Mouse (Mus musculus) midbrain, embryonic 15.5 days (tissue): ENCODE measurements around the gene Hist2h2be. TPM values are rescaled to one million over a fixed set of nuclear protein-coding genes. Genes with fewer than 3 reads are reported as not detected.
A peak's percentile ranks its signal among the peaks of the same experiment; 100 is the strongest.
"Not testable (repeated sequence)": the region's sequence is repeated elsewhere in the genome, so short reads cannot be mapped to it uniquely, and the experiment has no call there.

Experiments used
- ATAC-seq: fragments of 200-750 bp; cut with Nextera tagmentation; replicated peaks from 2 replicates; pipeline ENCODE4 v1.8.0; 2017; ENCODE audit warnings: moderate TSS enrichment
- H3K27ac ChIP-seq: fragments of 300-500 bp; sonication (generic); 2 replicates; pipeline ENCODE4 v1.5.1; 2015; ENCODE audit warnings: mild to moderate bottlenecking, inconsistent platforms
- H3K27me3 ChIP-seq: fragments of 300-500 bp; sonication (generic); replicated peaks from 2 replicates; pipeline ENCODE4 v1.6.1; 2015; ENCODE audit warnings: inconsistent platforms
- H3K36me3 ChIP-seq: fragments of 300-500 bp; sonication (generic); replicated peaks from 2 replicates; pipeline ENCODE4 v1.6.1; 2015; ENCODE audit warnings: inconsistent platforms
- H3K4me1 ChIP-seq: fragments of 300-500 bp; sonication (generic); 2 replicates; pipeline ENCODE4 v1.6.1; 2015; ENCODE audit warnings: inconsistent platforms
- H3K4me2 ChIP-seq: fragments of 300-500 bp; sonication (generic); 2 replicates; pipeline ENCODE4 v1.6.1; 2015; ENCODE audit warnings: inconsistent platforms, mild to moderate bottlenecking, moderate library complexity
- H3K4me3 ChIP-seq: fragments of 300-500 bp; sonication (generic); 2 replicates; pipeline ENCODE4 v1.5.1; 2015; ENCODE audit warnings: mild to moderate bottlenecking, inconsistent platforms
- H3K9ac ChIP-seq: fragments of 300-500 bp; sonication (generic); 2 replicates; pipeline ENCODE4 v1.6.1; 2015; ENCODE audit warnings: mild to moderate bottlenecking, inconsistent platforms
- H3K9me3 ChIP-seq: fragments of 300-500 bp; sonication (generic); 2 replicates; pipeline ENCODE4 v1.6.1; 2016; ENCODE audit warnings: inconsistent platforms
- WGBS: fragments of 180-500 bp; shearing (Covaris S2); methylation state at CpG from one replicate; pipeline ENCODE4 v1.1.7; 2015; ENCODE audit warnings: mixed read lengths; 5-methylcytosine and 5-hydroxymethylcytosine counted together
- polyA plus RNA-seq: library from polyadenylated mRNA; unstranded; fragments of >200 nt; fragmentation: Nextera tagmentation; extraction: Ambion mirVana; gene quantifications from 2 replicates; pipeline ENCODE4 v1.2.1, GENCODE M21; 2015

The Hist2h2be gene
- polyA plus RNA-seq, 1 experiment from 2014 or later, result 5.1 TPM

- Histone ChIP-seq H3K9me3 (no peaks in the 10 kb centered on the region), H3K4me1 (peaks cover 27% of the 10 kb centered on the region), H3K4me2 (peak overlapping the region; percentile 72), H3K4me3 (peak overlapping the region; percentile 62), H3K27ac (peak overlapping the region; percentile 98), H3K9ac (peak overlapping the region; percentile 74), H3K27me3 (no peaks in the 10 kb centered on the region), H3K36me3 (no peaks in the 10 kb centered on the region)
- no peak for ATAC-seq
- 53% methylated on average over 3 of the region's 3 CpGs for WGBS
These were observed 40.7 kb downstream of the Hist2h2be start for GRCm38 (mm10) chr3:96261623-96262022.

DNA sequence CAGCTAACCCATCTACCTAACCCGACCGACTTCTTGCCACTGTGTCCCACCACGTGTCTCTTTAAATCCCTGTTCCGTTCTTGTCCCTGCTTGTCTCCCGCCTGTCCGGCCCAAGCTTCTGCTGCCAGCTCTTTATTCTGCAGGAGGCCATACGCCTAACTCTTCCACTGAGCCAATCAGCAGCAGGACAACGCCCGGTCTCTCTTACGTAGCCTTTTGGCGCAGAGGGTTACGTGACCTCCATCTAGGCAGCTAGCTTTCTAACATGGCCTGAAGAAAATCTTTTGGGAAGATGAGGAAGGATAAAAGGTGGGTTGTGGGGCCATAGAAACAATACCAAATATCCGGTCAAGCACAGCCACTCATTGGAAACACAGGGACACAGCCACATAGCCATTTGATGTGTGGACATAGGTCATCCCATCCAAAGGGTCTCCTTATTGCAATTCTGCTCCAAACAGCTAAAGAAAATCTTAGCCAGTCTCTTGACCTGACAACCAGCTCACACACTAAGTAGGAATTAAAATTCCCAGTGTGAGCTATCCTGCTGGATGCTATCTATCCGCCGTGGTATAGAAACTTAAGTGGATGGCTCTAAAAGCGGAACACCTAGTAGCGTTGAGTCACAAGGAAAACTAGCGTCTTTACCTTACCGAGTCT, 41.4 kb downstream of the Hist2h2be start:
- Histone ChIP-seq H3K4me2 (peak overlapping the region; percentile 72), H3K36me3 (no peaks in the 10 kb centered on the region), H3K4me3 (peak overlapping the region; percentile 62), H3K27me3 (no peaks in the 10 kb centered on the region), H3K9ac (peak overlapping the region; percentile 74), H3K9me3 (no peaks in the 10 kb centered on the region), H3K27ac (peak overlapping the region; percentile 98), H3K4me1 (peaks cover 27% of the 10 kb centered on the region)
- ATAC-seq, result peak; percentile 78
- WGBS, result under 1% methylated on average over 19 of the region's 19 CpGs

DNA sequence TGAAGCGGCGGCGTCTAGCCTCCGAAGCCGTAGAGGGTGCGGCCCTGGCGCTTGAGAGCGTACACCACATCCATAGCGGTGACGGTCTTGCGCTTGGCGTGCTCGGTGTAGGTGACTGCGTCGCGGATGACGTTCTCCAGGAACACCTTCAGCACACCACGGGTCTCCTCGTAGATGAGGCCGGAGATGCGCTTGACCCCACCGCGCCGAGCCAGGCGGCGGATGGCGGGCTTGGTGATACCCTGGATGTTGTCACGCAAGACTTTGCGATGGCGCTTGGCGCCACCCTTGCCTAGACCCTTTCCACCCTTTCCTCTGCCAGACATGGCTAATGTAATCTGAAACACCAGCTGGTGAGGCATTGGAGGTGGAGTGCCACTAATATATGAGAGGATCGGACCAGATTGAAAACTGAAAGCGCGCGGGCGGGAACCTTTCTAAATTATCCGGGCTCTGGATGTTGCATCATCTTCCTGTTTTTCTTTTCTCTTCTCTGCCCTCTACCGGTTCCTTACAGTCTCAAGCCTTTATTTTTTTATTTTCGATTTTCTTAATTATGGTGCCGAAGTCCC, 42.1 kb downstream of the Hist2h2be start, which contains the start of gene Hist2h4:
TSS of gene Hist2h4 (minus strand) at position 333 of the 572 bp plus-strand sequence.
- Histone ChIP-seq H3K27me3 (no peaks in the 10 kb centered on the region), H3K4me2 (peak within 1 kb of the TSS; percentile 72), H3K27ac (peak within 1 kb of the TSS; percentile 98), H3K9me3 (no peaks in the 10 kb centered on the region), H3K4me3 (peak within 1 kb of the TSS; percentile 62), H3K4me1 (peaks cover 33% of the 10 kb centered on the region), H3K36me3 (no peaks in the 10 kb centered on the region), H3K9ac (peak within 1 kb of the TSS; percentile 74)
- under 1% methylated on average over 40 of the region's 40 CpGs for WGBS
- peak; percentile 90 for ATAC-seq

DNA sequence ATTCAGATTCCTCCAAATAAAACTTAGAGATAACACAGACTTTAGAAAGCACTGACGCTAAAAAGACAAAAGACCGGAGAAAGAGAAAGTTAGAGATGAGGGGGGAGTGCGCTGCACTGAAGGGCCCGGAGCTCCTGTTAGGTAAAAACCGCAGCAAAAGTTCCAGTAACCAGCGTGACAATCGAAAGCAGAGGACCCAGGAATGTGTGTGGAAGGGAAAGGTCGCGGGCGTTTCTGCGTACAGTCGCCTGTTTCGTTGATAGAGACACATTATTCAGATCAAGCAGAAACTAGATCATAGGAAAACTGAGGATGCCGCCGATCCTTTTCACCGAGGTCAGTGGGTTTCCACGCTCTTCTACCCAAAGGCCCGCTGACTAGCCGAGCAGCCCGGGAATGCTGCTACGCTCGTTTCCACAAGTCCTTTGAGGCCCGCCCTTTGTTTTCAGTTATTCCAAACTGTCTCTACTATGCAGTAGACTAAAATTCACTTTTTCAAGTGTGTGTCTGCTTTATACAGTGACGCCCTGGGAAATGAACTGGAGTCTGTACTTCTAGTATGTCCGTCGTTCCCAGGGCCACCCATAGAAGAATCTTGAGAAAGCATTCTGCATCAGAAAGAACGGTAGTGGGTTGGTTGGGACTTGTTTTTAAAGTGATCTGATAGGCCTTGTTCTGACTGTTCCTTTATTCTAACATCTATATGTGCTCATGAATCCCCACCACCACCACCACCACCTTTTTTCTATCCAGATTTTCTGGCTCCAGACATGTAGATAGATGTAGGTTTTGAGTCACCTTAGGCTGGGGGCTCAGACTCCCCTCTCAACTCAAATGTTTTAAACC, 42.9 kb downstream of the Hist2h2be start:
- H3K4me3 ChIP-seq, result peak overlapping the region; percentile 62
- WGBS, result 3% methylated on average over 27 of the region's 27 CpGs
- H3K36me3 ChIP-seq, result no peaks in the 10 kb centered on the region
- peak; percentile 43 for ATAC-seq
- H3K9ac ChIP-seq, result peak overlapping the region; percentile 34
- peaks cover 35% of the 10 kb centered on the region for H3K4me1 ChIP-seq
- no peaks in the 10 kb centered on the region for H3K27me3 ChIP-seq
- no peaks in the 10 kb centered on the region for H3K9me3 ChIP-seq
- peak overlapping the region; percentile 72 for H3K4me2 ChIP-seq
- peak overlapping the region; percentile 98 for H3K27ac ChIP-seq

DNA sequence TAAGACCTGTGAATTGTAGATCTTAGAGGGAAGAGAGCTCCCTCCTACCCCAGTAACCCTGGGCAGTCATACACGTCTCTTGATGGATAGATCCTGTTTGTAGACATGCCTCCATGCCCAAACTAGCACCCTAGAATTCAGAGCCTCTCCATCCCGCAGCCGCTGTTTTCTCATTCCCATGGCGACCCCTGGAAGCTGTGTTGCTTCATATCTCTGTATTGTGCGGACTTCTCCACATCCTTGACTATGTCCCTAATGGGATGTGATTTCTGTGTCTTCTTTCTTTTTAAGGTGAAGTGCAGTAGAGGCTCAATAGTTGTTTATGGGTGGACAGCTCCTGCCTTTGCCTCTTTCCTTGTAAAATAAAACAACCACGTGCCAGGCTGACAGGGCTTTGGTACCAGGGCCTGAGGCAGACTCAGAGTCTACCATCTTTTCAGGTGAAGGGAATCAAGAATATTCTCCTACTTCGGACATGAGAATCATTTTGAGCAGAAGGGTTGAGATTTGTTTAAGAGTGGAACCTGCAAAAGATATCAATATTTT, 43.6 kb downstream of the Hist2h2be start:
- whole genome bisulfite sequencing, result 65% methylated on average over 7 of the region's 7 CpGs
- Histone ChIP-seq H3K9ac (no peak overlapping the region), H3K36me3 (no peaks in the 10 kb centered on the region), H3K4me3 (0 out of 2 replicates have a peak overlapping the region, but pooled peaks have one; percentile 62), H3K27me3 (no peaks in the 10 kb centered on the region), H3K4me1 (peaks cover 35% of the 10 kb centered on the region), H3K27ac (peak overlapping the region; percentile 98), H3K4me2 (peak overlapping the region; percentile 72), H3K9me3 (no peaks in the 10 kb centered on the region)
- no peak for ATAC-seq

- no peaks in the 10 kb centered on the region for H3K36me3 ChIP-seq
- H3K4me2 ChIP-seq, result no peak overlapping the region
- no peak overlapping the region for H3K9ac ChIP-seq
- WGBS, result 94% methylated on average over 8 of the region's 8 CpGs
- no peaks in the 10 kb centered on the region for H3K9me3 ChIP-seq
- no peaks in the 10 kb centered on the region for H3K27me3 ChIP-seq
- no peak for ATAC-seq
- no peak overlapping the region for H3K27ac ChIP-seq
- peaks cover 37% of the 10 kb centered on the region for H3K4me1 ChIP-seq
- no peak overlapping the region for H3K4me3 ChIP-seq
These were observed 45.3 kb downstream of the Hist2h2be start for GRCm38 (mm10) chr3:96266132-96266710.

DNA sequence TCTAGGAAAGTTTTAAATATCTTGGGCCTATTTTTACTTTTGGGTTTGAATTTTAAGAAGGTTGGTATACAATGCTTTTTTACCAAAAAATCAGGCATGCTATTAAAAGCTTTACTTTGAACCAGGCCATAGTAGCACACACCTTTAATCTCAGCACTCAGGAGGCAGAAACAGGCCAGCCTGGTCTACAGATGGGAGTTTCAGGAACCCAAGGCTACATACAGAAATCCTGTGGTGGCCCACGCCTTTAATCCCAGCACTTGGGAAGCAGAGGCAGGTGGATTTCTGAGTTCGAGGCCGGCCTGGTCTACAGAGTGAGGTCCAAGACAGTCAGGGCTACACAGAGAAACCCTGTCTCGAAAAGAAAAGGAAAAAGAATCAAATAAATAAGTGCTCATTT, 46.6 kb downstream of the Hist2h2be start:
- no peak overlapping the region for H3K4me2 ChIP-seq
- no peak overlapping the region for H3K4me3 ChIP-seq
- H3K4me1 ChIP-seq, result peaks cover 23% of the 10 kb centered on the region
- WGBS, result 79% methylated on average over 4 of the region's 4 CpGs
- H3K36me3 ChIP-seq, result no peaks in the 10 kb centered on the region
- no peak for ATAC-seq
- no peaks in the 10 kb centered on the region for H3K9me3 ChIP-seq
- no peak overlapping the region for H3K27ac ChIP-seq
- no peaks in the 10 kb centered on the region for H3K27me3 ChIP-seq
- H3K9ac ChIP-seq, result no peak overlapping the region

DNA sequence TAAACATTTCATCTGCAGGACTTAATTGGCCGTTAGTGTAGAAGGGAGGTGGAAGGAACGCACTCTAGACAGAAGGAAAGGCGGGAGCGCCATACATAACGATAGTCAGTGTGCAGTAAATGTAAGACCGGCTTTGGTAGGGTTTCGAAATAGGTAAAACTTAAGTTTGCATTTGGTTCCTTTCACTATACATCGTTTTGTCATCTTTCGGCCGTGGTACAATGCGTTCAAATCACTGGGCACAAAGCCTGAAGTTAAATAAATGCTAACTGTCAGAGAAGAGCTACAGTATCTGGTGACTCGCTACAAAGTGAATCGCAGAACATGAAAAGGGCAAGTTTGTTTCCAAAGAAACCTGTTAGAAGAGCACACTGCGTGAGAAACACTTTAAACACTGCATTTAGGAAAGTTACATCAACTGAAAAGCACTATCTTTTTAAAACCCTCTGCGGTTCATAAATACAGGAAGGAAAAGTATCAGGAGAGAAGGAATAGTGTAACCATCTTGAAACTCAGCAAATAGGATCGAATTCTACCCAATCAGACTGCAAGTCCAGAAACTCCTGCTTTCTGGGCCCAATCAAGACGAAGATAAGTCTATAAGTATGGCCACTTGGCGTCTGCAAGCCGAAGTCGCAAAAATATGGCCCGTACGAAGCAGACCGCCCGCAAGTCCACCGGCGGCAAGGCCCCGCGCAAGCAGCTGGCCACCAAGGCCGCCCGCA, 47.3 kb downstream of the Hist2h2be start, which contains the start of gene Hist2h3b:
TSS of gene Hist2h3b (plus strand) at position 604 of the 725 bp plus-strand sequence.
- Histone ChIP-seq H3K4me3 (peak within 1 kb of the TSS; percentile 48), H3K36me3 (no peaks in the 10 kb centered on the region), H3K9me3 (no peaks in the 10 kb centered on the region), H3K27ac (peak within 1 kb of the TSS; percentile 95), H3K4me2 (peak within 1 kb of the TSS; percentile 86), H3K4me1 (peaks cover 23% of the 10 kb centered on the region), H3K9ac (peak within 1 kb of the TSS; percentile 48), H3K27me3 (no peaks in the 10 kb centered on the region)
- 22% methylated on average over 29 of the region's 30 CpGs for WGBS
- ATAC-seq, result peak; percentile 52

DNA sequence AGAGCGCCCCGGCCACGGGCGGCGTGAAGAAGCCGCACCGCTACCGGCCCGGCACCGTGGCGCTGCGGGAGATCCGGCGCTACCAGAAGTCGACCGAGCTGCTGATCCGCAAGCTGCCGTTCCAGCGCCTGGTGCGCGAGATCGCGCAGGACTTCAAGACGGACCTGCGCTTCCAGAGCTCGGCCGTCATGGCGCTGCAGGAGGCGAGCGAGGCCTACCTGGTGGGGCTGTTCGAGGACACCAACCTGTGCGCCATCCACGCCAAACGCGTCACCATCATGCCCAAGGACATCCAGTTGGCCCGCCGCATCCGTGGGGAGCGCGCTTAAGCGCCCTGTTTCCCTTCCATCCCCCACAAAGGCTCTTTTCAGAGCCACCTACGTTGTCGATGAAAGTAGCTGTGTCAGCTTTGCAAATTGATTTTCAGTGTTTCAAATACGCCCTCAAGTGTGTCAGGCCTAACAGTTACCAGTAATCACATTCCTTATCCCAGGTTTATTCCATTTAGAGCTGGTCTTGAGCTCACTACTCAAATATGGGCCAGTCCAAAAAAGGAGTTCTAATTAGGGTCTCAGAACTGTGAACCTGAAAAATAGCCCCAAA, 48.0 kb downstream of the Hist2h2be start:
- peak; percentile 34 for ATAC-seq
- H3K27me3 ChIP-seq, H3K9me3 ChIP-seq, H3K36me3 ChIP-seq: not testable (repeated sequence)
- H3K9ac ChIP-seq, result peak overlapping the region; percentile 48
- peak overlapping the region; percentile 95 for H3K27ac ChIP-seq
- H3K4me3 ChIP-seq, result peak overlapping the region; percentile 48
- peaks cover 20% of the 10 kb centered on the region for H3K4me1 ChIP-seq
- WGBS, result 0% methylated on average over 13 of the region's 44 CpGs
- peak overlapping the region; percentile 86 for H3K4me2 ChIP-seq

- H3K36me3 ChIP-seq, result no peaks in the 10 kb centered on the region
- ATAC-seq, result peak; percentile 97
- peak within 1 kb of the TSS; percentile 95 for H3K27ac ChIP-seq
- no peaks in the 10 kb centered on the region for H3K9me3 ChIP-seq
- no peaks in the 10 kb centered on the region for H3K27me3 ChIP-seq
- WGBS, result under 1% methylated on average over 45 of the region's 45 CpGs
- H3K4me2 ChIP-seq, result peak within 1 kb of the TSS; percentile 86
- peak within 1 kb of the TSS; percentile 48 for H3K4me3 ChIP-seq
- H3K4me1 ChIP-seq, result peaks cover 12% of the 10 kb centered on the region
- peak within 1 kb of the TSS; percentile 65 for H3K9ac ChIP-seq
These were observed 48.9 kb downstream of the Hist2h2be start, which contains the start of gene Hist2h2bb for GRCm38 (mm10) chr3:96269511-96270474. Gene Hist2h2bb, plus strand, starts transcription at chr3:96269752.
